Mouse (Mus musculus) thymus, postnatal 4 days (tissue): ENCODE measurements at regions not wholly inside any gene's neighbourhood (a gene's known extent, or its start where the extent isn't known, plus 50 kb on each side); places are given as distances from the start of the nearest gene placed in this dataset.

ENCODE experiments used
- DNase-seq: peaks from one replicate; pipeline ENCODE4 v3.0.0; 2021

GRCm38 (mm10) chr6:100380536-100380935 lies 93.3 kb upstream of the Rybp start:
- no peak for DNase-seq

GRCm38 (mm10) chr6:100379792-100380191 lies 92.5 kb upstream of the Rybp start:
- no peak for DNase-seq

GRCm38 (mm10) chr6:100378533-100378874 lies 91.2 kb upstream of the Rybp start:
- no peak for DNase-seq

- DNase-seq, result no peak
Measured at GRCm38 (mm10) chr6:100377828-100378532, 90.7 kb upstream of the Rybp start.

- no peak for DNase-seq
Measured at GRCm38 (mm10) chr6:100376656-100377055, 89.4 kb upstream of the Rybp start.

- DNase-seq, result no peak
Measured at GRCm38 (mm10) chr6:100370828-100371227, 83.5 kb upstream of the Rybp start.

- no peak for DNase-seq
Measured at GRCm38 (mm10) chr6:100370358-100370757, 83.1 kb upstream of the Rybp start.

GRCm38 (mm10) chr6:100366231-100366630 lies 78.9 kb upstream of the Rybp start:
- DNase-seq, result no peak

GRCm38 (mm10) chr6:100365791-100366190 lies 78.5 kb upstream of the Rybp start:
- no peak for DNase-seq

- DNase-seq, result no peak
Measured at GRCm38 (mm10) chr6:100363683-100364082, 76.4 kb upstream of the Rybp start.

GRCm38 (mm10) chr6:100356617-100357399 lies 69.5 kb upstream of the Rybp start:
- DNase-seq, result no peak

- no peak for DNase-seq
Measured at GRCm38 (mm10) chr6:100355858-100356257, 68.6 kb upstream of the Rybp start.

GRCm38 (mm10) chr6:100347481-100347880 lies 60.2 kb upstream of the Rybp start:
- DNase-seq, result no peak

GRCm38 (mm10) chr6:100345073-100345472 lies 57.8 kb upstream of the Rybp start:
- no peak for DNase-seq

GRCm38 (mm10) chr6:100341305-100342290 lies 54.3 kb upstream of the Rybp start:
- no peak for DNase-seq

- DNase-seq, result no peak
Measured at GRCm38 (mm10) chr6:100338291-100338690, 51.0 kb upstream of the Rybp start.
